Mouse (Mus musculus) kidney, embryonic 16.5 days (tissue): ENCODE measurements around the gene Popdc2. TPM values are rescaled to one million over a fixed set of nuclear protein-coding genes. Genes with fewer than 3 reads are reported as not detected.

ENCODE experiments used
- ATAC-seq: fragments of 200-750 bp; cut with Nextera tagmentation; 2 replicates; pipeline ENCODE4 v1.8.0; 2017; ENCODE audit warnings: moderate TSS enrichment; ENCODE audit not compliant: low FRiP score, low TSS enrichment
- H3K27ac ChIP-seq: fragments of 300-500 bp; sonication (generic); 2 replicates; pipeline ENCODE4 v1.5.1; 2014; ENCODE audit warnings: low read length
- H3K27me3 ChIP-seq: fragments of 300-500 bp; sonication (generic); 2 replicates; pipeline ENCODE4 v1.6.1; 2014; ENCODE audit warnings: low read length, control low read depth, mixed read lengths; ENCODE audit not compliant: insufficient read depth
- H3K36me3 ChIP-seq: fragments of 300-500 bp; sonication (generic); 2 replicates; pipeline ENCODE4 v1.6.1; 2014; ENCODE audit warnings: low read length, control low read depth, mixed read lengths; ENCODE audit not compliant: insufficient read depth
- H3K4me1 ChIP-seq: fragments of 300-500 bp; sonication (generic); 2 replicates; pipeline ENCODE4 v1.6.1; 2014; ENCODE audit warnings: low read length, control low read depth, mixed read lengths; ENCODE audit not compliant: insufficient read depth
- H3K4me2 ChIP-seq: fragments of 300-500 bp; sonication (generic); replicated peaks from 2 replicates; pipeline ENCODE4 v1.6.1; 2014; ENCODE audit warnings: low read depth, low read length
- H3K4me3 ChIP-seq: fragments of 300-500 bp; sonication (generic); 2 replicates; pipeline ENCODE4 v1.5.1; 2014; ENCODE audit warnings: mild to moderate bottlenecking, low read length
- H3K9ac ChIP-seq: fragments of 300-500 bp; sonication (generic); replicated peaks from 2 replicates; pipeline ENCODE4 v1.6.1; 2014; ENCODE audit warnings: low read length
- H3K9me3 ChIP-seq: fragments of 300-500 bp; sonication (generic); 2 replicates; pipeline ENCODE4 v1.6.1; 2016; ENCODE audit warnings: low read length, control low read depth
- WGBS: fragments of 180-500 bp; shearing (Covaris S2); extraction: QIAGEN DNeasy Blood & Tissue Kit; methylation state at CpG from one replicate; pipeline ENCODE4 v1.1.7; 2014; 5-methylcytosine and 5-hydroxymethylcytosine counted together
- polyA plus RNA-seq: library from polyadenylated mRNA; unstranded; fragments of >200 nt; fragmentation: Nextera tagmentation; extraction: Ambion mirVana; gene quantifications from 2 replicates; pipeline ENCODE4 v1.2.1, GENCODE M21; 2015

Gene Popdc2
- polyA plus RNA-seq, 1 experiment from 2014 or later, result 6.7 TPM

DNA sequence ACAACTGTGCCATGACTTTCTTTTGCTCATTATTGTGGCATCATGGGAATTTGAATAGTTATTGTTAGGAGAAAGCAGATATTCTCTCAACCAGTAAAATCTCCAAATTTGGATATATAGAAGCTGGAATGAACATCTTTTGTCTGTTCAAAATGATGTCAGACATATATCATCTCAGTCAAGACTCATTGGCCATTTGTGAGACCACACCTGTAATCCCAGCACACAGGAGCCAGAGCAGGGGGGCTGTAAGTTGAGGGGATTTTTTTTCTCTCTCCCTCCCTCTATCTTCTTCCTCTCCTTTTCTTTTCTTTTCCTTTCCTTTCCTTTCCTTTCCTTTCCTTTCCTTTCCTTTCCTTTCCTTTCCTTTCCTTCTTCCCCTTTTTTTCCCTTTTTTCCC lies 9.2 kb upstream of the Popdc2 start:
- H3K9me3 ChIP-seq, result no peaks in the 10 kb centered on the region
- H3K9ac ChIP-seq, result no peak overlapping the region
- ATAC-seq, result no peak
- H3K4me3 ChIP-seq, result no peak overlapping the region
- no peak overlapping the region for H3K4me2 ChIP-seq
- H3K27me3 ChIP-seq, result no peaks in the 10 kb centered on the region
- H3K27ac ChIP-seq, result no peak overlapping the region
- peaks cover 5% of the 10 kb centered on the region for H3K4me1 ChIP-seq
- peaks cover 34% of the 10 kb centered on the region for H3K36me3 ChIP-seq

- no peak for ATAC-seq
- 84% methylated on average over 2 of the region's 2 CpGs for WGBS
- Histone ChIP-seq H3K9ac (no peak overlapping the region), H3K4me1 (no peaks in the 10 kb centered on the region), H3K36me3 (peaks cover 37% of the 10 kb centered on the region), H3K9me3 (no peaks in the 10 kb centered on the region), H3K4me2 (no peak overlapping the region), H3K27ac (no peak overlapping the region), H3K4me3 (no peak overlapping the region), H3K27me3 (no peaks in the 10 kb centered on the region)
These were observed 8.4 kb upstream of the Popdc2 start for GRCm38 (mm10) chr16:38353642-38354041.

- no peak overlapping the region for H3K27ac ChIP-seq
- H3K36me3 ChIP-seq, result peaks cover 33% of the 10 kb centered on the region
- H3K9me3 ChIP-seq, result no peaks in the 10 kb centered on the region
- no peaks in the 10 kb centered on the region for H3K27me3 ChIP-seq
- H3K4me3 ChIP-seq, result no peak overlapping the region
- H3K4me1 ChIP-seq, result no peaks in the 10 kb centered on the region
- 82% methylated on average over 5 of the region's 5 CpGs for WGBS
- no peak for ATAC-seq
- no peak overlapping the region for H3K4me2 ChIP-seq
- H3K9ac ChIP-seq, result no peak overlapping the region
These were observed 7.7 kb upstream of the Popdc2 start for GRCm38 (mm10) chr16:38354185-38354913.

- no peak for ATAC-seq
- 93% methylated on average over 6 of the region's 6 CpGs for WGBS
- H3K27me3 ChIP-seq, result no peaks in the 10 kb centered on the region
These were observed 3.7 kb upstream of the Popdc2 start for GRCm38 (mm10) chr16:38358256-38358812.

GRCm38 (mm10) chr16:38359241-38359640 lies 2.8 kb upstream of the Popdc2 start:
- WGBS, result 92% methylated on average over 2 of the region's 2 CpGs
- no peaks in the 10 kb centered on the region for H3K4me1 ChIP-seq
- H3K9ac ChIP-seq, result no peak overlapping the region
- H3K4me3 ChIP-seq, result no peak overlapping the region
- H3K36me3 ChIP-seq, result peaks cover 8% of the 10 kb centered on the region; the same call in 1 of the 2 replicates
- H3K27me3 ChIP-seq, result no peaks in the 10 kb centered on the region
- H3K27ac ChIP-seq, result no peak overlapping the region
- H3K9me3 ChIP-seq, result no peaks in the 10 kb centered on the region
- no peak for ATAC-seq
- H3K4me2 ChIP-seq, result no peak overlapping the region

More at GRCm38 (mm10) chr16:38358256-38358812, 3.7 kb upstream of the Popdc2 start:
- Histone ChIP-seq H3K9ac (no peak overlapping the region), H3K4me2 (no peak overlapping the region), H3K27ac (no peak overlapping the region), H3K4me3 (no peak overlapping the region), H3K9me3 (no peaks in the 10 kb centered on the region), H3K36me3 (peaks cover 8% of the 10 kb centered on the region; the same call in 1 of the 2 replicates), H3K4me1 (no peaks in the 10 kb centered on the region)

DNA sequence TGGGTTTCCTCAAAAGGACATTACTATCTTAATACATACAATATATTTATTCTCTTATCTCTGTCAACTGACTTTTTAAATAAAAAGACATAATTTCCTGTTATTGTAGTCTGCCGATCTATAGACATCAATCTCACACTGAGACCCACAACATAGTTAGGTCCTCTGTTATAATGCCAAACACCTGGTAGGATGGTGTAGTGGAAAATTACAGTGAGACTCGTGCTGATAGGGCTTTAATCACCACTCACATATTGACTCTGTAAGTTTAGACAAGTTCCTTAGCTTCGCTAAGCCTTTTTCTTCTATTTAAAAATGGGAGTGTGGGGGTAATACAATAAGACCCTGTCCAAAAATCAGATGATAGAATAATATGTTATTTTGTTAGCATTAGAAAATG lies 2.2 kb upstream of the Popdc2 start:
- no peak for ATAC-seq
- 68% methylated on average over 3 of the region's 3 CpGs for WGBS

GRCm38 (mm10) chr16:38360317-38360716 lies 1.7 kb upstream of the Popdc2 start:
- Histone ChIP-seq H3K36me3 (0 out of 2 replicates have a peak, but pooled peaks cover 6% of the 10 kb centered on the region), H3K27me3 (no peaks in the 10 kb centered on the region), H3K4me3 (no peak overlapping the region), H3K9me3 (no peaks in the 10 kb centered on the region), H3K9ac (no peak overlapping the region), H3K27ac (no peak overlapping the region), H3K4me2 (no peak overlapping the region), H3K4me1 (no peaks in the 10 kb centered on the region)
- WGBS, result 36% methylated on average over 2 of the region's 2 CpGs
- ATAC-seq, result no peak

More for the DNA sequence above, 2.2 kb upstream of the Popdc2 start:
- H3K4me2 ChIP-seq, result no peak overlapping the region
- no peak overlapping the region for H3K4me3 ChIP-seq
- H3K9ac ChIP-seq, result no peak overlapping the region
- no peaks in the 10 kb centered on the region for H3K9me3 ChIP-seq
- no peaks in the 10 kb centered on the region for H3K27me3 ChIP-seq
- H3K27ac ChIP-seq, result no peak overlapping the region
- H3K36me3 ChIP-seq, result 0 out of 2 replicates have a peak, but pooled peaks cover 6% of the 10 kb centered on the region
- no peaks in the 10 kb centered on the region for H3K4me1 ChIP-seq

DNA sequence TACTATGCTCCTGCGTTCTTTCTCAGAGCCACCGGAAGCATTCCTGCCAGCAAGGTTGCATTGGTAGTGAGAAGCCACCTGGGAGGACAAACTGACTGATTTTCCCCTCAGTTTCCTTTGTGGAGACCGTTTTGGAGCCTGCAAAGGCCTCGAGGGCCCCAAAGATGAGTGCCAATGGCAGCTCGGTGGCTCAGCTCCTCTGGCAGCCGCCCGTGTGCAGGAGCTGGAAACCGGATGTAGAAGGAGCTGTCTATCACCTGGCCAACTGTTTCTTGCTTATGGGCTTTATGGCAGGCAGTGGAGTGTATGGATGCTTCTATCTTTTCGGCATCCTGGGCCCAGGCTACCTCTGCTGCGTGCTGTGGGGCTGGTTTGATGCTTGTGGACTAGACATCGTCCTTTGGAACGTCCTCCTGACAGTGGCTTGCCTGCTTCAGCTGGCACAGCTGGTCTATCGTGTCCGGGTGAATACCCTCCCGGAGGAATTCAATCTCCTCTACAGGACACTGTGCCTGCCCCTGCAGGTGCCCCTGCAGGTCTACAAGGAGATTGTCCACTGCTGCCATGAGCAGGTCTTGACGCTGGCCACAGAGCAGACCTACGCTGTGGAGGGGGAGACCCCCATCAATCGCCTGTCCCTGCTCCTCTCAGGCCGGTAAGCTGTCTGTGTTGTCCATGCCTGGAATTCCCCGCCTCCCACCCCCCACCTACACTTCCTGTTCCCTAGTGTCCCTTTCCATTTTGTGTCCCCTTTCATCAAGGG lies 665 bp downstream of the Popdc2 start:
- ATAC-seq, result 0 out of 2 replicates have a peak, but pooled peaks have one; percentile 19
- H3K4me1 ChIP-seq, result no peaks in the 10 kb centered on the region
- no peak overlapping the region for H3K9ac ChIP-seq
- 66% methylated on average over 20 of the region's 20 CpGs for WGBS
- 0 out of 2 replicates have a peak, but pooled peaks cover 4% of the 10 kb centered on the region for H3K36me3 ChIP-seq
- no peaks in the 10 kb centered on the region for H3K9me3 ChIP-seq
- no peak overlapping the region for H3K4me3 ChIP-seq
- no peaks in the 10 kb centered on the region for H3K27me3 ChIP-seq
- H3K27ac ChIP-seq, result no peak overlapping the region
- H3K4me2 ChIP-seq, result no peak overlapping the region

GRCm38 (mm10) chr16:38363256-38363595 lies 1.2 kb downstream of the Popdc2 start:
- Histone ChIP-seq H3K27me3 (no peaks in the 10 kb centered on the region), H3K4me3 (no peak overlapping the region), H3K4me1 (no peaks in the 10 kb centered on the region), H3K4me2 (no peak overlapping the region), H3K36me3 (no peaks in the 10 kb centered on the region), H3K9me3 (no peaks in the 10 kb centered on the region), H3K9ac (no peak overlapping the region), H3K27ac (no peak overlapping the region)
- ATAC-seq, result no peak
- WGBS, result 67% methylated on average over 3 of the region's 3 CpGs

- H3K9ac ChIP-seq, result no peak overlapping the region
- H3K27ac ChIP-seq, result no peak overlapping the region
- ATAC-seq, result no peak
- no peaks in the 10 kb centered on the region for H3K4me1 ChIP-seq
- H3K4me2 ChIP-seq, result no peak overlapping the region
- no peaks in the 10 kb centered on the region for H3K36me3 ChIP-seq
- 89% methylated on average over 7 of the region's 7 CpGs for WGBS
- no peak overlapping the region for H3K4me3 ChIP-seq
- H3K9me3 ChIP-seq, result no peaks in the 10 kb centered on the region
- H3K27me3 ChIP-seq, result no peaks in the 10 kb centered on the region
These were observed 1.6 kb downstream of the Popdc2 start for GRCm38 (mm10) chr16:38363657-38364056.
